Mouse (Mus musculus): ENCODE measurements around the gene Kcnq2. TPM values are rescaled to one million over a fixed set of nuclear protein-coding genes. Genes with fewer than 3 reads are reported as not detected.

Gene Kcnq2
- total RNA-seq, 2 experiments from 2014 or later: 0.29 TPM; not detected in 1

DNA sequence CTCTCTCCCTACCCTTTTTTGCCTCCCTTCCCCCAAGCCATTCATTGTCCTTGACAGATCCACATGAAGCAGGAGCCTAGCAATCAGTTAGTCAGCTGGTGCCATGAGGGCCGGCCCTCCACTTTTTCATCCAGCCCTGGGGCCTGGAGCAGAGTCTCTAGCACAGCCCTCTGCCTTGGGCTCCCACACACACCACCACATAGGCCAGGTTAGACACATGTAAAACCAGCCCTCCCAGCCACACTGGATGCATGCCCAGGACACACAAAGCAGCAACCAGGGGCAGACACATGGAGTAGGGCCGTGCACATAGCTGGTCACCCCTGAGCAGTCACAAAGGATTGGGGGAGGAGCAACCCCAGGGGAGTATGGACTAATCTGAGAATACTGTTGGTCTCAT, 32.9 kb downstream of the Kcnq2 start:
- DNase-seq: no peak

DNA sequence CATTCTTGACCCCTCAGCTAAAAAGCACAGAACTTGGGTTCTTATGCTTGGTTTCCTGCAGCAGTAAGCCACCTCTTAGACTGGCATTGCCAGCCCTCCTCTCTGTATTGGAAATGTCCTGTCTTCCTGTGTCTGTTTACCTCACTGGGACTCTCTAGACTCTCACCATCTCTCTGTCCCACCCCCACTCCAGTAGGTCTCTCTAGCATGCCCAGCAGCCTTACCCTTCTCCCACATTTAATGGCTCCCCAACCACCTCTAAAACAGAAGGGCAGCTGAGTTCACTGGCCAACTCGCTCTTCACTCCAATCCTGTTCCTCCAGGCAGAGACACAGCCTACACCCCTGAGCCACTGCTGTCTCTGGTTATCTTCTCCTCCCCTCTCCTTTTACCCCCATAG, 33.5 kb downstream of the Kcnq2 start:
- DNase-seq: no peak

DNA sequence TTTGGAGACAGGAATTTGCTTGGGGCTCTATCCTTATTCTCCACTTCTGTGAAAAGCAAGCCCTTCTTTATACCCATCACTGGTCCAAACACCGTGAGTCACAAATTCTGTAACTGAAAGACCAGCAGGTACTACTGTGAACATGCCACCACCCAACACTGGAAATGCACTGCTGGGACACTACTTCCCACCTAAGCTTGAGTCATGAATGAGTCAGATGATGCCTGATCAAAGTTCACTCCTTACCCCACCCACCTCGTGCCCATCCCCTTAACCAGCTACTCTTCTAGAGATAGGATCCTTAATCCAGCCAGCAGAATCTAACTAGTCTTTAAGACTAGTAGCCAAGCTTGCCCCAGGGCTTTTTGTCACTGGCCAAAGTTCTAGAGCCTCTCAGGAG, 35.0 kb downstream of the Kcnq2 start:
- no peak for DNase-seq

DNA sequence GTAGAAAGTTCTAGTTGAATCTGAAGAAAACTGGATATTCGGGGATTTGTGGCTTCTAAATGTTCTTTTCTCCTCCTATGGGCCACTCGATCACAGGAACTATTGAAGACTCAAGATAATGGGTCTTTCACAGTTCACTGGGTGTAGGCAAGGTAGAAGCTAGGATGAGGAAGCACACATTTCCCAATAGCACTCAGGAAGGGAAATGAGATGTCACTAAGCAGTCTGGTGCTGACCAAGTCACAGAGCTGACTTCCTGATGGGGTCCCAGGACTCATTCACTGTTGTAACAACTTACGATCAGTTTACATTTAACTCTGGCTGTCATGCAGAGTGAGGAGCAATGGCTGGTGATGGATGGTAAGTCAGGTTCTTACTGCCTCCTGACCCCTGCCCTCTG, 45.0 kb downstream of the Kcnq2 start:
- DNase-seq: no peak

DNA sequence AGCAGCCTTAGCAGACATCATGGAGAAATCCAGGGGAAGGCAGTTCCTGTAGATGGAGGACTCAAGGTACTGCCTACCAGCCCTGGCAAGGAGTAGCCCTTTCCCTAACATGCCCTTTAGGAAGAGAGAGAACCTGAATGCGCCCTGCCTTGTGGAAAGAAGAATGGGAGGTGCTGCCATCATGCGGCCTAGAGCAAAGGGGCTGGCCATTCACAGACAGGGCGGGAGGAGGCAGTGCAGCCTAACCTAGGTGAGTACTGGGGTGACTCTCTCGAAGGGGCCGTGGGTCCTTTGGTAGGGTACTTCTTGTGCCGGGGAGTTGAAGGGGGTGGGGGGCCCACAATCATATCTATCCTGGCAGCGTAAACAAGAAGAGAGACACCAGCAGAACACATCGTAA, 50.1 kb downstream of the Kcnq2 start:
- no peak for DNase-seq

DNA sequence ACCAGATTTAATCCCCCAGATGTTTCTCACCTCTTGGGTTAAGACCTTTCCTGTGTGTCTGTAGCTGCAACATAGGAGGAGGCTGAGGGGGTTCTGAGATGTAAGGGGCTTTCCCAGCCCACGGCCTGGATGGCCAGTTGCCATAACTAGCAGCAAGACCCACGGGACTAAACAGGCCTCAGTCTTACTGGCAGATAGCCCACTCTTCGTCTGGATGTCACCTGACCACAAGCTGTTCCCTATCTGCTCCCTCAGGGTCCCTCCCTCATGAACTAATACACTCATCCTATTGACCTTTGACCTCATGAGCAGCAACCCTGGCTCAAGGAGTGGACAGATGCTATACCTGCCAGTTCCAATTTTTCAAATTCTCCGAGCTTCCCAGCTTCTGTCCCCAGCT, 51.2 kb downstream of the Kcnq2 start:
- no peak for DNase-seq

DNA sequence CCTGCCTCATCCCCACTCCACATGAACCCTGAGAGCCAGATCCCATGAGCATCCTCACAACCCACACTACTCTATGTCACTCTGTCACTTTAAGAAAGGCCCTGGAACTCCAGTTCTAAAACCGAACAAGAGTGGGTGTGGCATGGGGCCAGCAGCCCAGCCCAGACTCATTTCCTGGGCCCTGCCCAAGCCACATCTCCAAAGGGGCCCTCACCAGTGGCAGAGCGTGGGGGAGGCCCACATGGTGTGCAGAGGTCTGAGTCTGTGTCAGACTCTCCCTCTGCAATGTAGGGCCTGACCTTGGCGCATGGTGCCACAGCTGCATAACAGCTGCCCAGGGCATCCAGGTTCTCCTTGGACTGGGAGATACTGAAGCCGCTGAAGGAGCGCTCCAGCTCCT, 54.2 kb downstream of the Kcnq2 start:
- DNase-seq: peak; percentile 44

DNA sequence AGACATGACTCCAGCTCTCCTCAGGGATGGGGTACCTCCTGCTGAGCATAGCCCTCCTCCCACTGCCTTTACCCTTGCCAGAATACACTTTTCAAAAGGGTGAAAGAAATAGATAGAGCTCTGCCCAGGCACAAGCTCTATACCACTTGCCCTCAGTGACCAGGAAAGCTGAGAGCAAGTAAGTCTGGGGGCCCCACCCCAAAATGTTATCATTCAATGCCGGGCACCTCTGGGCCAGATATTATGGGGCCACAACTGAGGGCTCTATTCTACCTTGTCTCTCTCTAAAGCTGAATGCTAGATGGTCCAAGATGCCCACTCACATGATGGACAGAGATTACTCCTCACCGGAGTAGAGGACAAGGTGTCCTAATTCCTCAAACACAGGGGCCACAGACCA, 55.6 kb downstream of the Kcnq2 start:
- DNase-seq: no peak

DNA sequence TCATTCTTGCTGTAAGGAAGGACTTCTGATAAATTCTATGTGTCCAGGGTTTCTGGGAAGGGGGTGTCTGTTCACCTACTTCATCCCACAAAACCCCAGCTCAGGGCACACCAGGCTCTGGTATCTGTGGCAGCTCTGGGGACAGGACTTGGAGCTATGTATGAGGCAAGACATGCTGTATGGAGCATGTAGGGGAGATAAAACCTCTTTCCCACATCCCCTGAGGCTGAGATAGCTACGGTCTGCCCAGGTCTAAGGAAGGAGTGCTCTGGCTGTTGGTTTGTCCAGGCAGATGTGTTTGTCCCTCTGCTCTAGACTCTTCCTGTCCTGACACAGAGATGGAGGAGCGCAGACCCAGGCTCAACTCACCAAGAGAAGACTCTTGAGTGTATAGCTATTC, 56.2 kb downstream of the Kcnq2 start:
- no peak for DNase-seq

DNA sequence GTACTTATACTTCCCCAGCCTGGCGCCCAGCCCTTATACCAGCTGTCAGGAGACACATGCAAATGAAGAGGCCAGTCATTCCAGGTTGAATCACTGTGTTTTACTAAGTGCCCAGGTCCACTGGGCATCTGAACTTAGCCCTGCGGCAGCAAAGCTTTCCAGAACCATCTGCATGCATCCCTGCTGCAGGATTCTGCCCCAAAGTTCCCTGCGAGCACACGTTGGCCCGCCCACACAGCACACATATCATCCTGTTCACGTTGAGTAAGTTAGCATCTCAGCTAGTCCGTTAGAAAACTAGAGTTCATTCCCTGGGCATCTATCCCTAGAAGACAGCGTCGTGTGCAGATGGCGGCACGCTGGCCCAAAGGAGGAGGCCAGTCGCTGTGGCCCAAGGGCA, 59.6 kb downstream of the Kcnq2 start:
- DNase-seq: no peak

DNA sequence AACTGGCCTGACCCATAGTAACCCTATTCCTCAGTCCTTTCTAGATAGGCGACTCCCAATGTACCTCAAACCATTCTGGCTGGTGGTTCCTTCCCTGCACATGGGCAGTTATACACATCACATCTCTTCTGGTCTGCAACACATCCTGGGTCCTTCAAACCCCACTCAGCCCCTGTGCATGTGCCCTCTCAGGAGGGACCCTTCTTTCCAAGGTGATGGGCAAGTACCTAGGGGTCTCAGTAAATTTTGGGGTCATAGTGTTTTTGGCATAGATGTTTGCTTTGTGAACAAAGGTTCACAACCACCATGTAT, 62.7 kb downstream of the Kcnq2 start:
- no peak for DNase-seq

DNA sequence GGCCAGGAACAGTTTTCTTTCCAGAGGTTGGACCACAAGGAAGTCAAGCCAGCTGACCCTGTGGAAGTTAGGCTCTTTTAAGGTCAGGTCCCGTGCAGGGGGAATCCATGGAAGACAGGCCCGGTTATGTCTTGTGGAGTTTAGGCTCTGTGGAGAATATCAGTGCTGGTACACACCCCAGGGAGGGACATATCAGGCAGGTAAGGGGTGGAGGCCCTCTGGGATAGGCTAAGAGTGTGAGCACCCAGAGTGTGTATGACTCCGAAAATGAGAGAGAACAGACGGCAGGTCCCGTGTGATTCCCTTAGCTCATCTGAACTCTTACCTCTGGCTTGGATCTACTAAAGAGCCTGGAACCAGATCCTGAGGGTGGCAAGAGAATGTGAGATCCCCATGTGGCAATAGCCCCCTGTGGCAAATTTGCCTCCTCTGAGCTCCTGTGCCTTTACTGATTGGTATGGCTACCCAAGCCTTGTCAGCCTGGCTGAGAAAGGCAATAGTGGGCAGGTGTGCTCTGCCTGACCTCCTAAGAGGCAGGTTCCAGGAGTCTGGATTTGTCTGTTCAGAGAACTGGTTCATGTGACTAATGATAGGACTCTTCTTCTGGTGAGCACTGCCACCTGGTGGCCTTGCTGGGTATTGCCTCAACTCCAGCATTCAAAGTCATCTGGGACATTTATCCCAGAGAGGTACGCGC, 63.2 kb downstream of the Kcnq2 start:
- DNase-seq: peak; percentile 86

DNA sequence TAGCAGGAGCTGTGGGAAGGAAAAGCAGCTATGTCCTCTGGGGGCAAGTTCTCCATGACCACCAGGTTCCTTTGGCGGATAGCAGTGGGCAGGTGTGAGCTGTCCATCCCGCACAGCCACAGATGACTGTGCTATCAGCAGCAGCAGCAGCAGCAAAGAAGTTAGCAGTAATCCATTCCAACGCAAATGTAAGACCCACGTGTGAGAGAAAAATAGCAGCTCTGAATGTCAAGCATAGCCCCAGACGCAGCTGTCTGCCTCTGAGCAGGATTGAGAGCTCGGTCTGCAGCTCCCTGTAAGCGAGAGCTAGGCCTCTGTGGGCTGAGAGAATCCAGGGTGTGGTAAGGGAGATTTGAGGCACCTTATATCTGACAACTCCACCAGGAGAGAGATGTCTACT, 65.0 kb downstream of the Kcnq2 start:
- no peak for DNase-seq

DNA sequence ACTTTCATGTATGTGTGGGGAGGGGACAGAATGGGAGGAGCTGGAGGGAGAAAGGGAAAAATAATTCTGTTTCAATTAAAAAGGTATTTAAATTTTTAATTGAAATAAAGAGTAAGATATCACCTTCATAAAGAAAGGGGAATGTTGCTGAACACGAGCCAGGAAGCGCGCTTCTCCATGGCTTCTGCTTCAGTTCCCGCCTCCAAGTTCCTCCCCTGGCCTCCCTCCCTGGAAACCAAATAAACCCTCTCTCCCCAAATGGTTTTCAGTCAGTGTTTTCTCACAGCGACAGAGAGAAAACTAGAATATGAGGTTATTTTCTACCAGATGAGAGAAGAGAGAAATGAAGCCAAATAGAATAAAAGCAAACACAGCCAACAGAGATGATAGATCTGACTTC, 66.6 kb downstream of the Kcnq2 start:
- no peak for DNase-seq

DNA sequence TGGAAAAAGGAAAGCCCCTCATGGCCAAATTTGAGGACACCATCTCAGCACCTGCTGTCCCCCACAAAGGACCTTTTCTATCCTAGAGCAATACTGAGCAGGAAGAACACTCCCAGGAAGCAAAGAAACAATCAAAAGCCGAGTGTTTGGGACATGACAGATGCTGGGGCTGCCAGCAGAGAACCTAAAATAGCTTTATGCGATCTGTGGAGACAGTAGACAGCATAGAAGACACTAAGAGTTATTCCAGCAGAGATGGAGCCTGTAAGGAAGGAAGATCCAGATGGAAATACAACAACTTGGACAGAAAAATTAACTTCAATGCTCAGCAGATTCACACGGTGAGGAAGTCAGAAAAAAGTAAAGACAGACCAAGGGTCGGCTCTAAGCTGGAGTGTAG, 69.3 kb downstream of the Kcnq2 start:
- no peak for DNase-seq

DNA sequence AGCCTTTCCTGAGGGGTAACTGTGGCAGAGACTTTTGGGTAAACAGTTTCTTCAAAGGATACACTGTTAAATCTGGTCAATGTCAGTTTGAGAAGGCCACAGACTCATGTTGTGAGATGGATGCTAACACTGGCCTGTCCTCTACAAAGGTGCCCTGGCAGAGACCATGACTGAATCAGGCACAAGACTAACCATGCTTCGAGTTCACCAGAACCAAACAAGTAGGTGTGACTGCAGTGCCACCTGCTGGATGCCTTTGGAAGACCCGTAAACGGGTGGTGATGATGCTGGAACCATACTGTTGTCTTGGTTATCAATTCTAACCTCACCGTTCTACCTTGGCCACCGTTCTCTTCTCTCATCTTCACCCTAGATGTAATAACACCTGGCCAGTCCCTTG, 75.0 kb downstream of the Kcnq2 start:
- peak; percentile 87 for DNase-seq

DNA sequence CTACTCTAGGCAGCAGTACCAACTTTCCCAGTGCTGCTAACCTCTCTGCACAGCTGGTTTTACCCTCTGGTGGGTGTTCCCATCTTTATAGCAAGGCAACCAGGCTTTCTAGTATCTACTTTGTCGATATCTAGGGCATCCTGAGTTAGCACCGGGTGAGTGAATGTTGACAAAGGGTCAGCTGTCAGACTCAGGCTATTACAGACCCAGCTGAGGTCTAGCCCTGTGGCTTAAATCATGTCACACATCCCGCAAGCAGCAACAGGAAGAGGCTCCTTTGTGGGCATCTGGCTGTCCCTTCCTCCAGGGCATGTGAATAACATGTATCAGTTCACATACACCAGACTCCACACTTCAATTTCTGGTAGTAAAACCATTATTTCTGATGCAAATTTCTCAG, 76.9 kb downstream of the Kcnq2 start:
- DNase-seq: no peak

DNA sequence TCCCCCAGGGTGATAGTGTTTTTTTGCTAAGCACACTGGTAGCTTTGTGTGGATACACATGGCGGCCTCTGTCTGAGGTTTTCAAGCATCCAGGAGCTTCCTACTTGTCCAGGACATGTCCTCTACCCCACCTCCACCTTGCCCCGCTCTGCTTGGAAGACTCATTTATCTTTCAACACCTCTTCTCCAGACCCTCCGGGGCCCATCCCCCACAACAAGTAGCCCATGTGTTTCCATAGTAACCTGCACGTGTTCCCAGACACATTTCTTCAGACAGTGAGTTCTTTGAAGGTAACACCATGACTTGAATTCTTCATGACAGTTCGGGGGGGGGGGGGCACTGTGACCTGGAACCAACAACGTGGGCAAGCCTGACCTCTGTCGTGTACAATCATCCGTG, 77.8 kb downstream of the Kcnq2 start:
- DNase-seq: no peak

DNA sequence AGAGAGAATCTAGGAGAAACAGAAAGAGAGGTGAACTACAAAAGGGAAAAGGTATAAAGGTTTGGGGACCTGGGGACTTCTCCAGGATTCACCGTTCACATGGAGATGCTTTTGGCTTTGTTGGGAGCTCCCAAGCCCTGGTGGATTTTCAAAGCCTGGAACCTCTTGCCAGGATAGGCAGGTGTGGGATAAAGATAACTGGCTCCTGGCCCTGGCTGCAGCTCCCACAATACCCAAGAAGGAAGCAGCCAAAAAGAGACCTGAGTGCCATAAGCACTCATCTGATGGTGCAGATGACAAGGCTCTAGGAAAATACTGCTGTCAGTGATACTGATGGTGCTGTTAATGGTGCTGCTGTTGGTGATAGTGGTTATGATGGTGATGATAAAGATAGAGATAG, 82.9 kb downstream of the Kcnq2 start:
- DNase-seq: no peak

DNA sequence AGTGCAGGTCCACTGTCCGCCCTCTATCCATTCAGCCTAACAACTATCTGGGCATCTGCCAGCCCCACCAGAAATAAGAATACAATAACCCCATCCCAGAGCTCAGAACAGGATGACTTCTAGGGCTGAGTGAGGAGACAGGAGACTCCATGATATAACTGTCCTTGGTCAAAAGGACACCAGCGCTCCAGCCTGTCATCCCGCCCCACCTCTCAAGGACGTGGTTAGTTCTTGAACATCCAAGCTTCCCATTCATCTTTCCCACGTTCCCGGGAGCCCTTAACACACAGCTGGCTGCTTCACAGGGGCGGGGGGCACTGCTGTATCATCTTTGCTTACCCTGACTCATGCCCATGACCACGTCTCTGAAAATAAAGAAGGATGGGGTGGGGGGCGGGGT, 86.1 kb downstream of the Kcnq2 start:
- DNase-seq: no peak

DNA sequence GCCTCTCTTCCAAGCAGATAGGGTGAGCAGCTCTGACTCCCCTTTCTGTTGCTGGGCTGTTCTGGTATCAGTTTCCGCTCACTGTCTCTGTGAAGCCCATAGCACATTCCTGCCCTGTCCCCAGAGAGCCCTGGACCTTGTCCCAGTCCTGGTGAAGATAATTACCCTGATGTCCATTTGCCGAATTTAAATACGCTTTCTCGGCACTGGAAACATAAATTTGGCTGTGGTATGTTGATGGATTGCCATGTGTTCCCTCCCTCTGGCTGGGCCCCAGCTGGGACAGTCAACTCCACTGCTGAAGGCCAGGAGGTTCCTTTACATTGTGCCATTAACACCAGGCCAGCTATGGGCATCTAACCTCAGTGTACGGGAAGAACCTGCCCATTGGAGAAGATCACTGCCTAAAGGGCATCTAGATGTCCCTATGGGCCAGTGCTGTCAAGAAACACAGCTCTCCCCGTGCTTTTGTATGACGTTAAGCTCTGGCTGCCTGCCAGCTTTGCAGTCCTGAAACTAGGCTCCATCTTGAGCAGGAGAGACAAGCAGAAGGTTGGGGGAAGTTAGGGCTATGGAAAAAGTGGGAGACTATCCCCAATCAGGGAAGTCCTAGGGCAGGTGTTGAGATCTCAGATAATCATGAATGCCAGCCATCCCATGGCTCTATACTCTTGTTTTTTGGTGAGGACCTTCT, 86.7 kb downstream of the Kcnq2 start:
- DNase-seq: peak; percentile 39

DNA sequence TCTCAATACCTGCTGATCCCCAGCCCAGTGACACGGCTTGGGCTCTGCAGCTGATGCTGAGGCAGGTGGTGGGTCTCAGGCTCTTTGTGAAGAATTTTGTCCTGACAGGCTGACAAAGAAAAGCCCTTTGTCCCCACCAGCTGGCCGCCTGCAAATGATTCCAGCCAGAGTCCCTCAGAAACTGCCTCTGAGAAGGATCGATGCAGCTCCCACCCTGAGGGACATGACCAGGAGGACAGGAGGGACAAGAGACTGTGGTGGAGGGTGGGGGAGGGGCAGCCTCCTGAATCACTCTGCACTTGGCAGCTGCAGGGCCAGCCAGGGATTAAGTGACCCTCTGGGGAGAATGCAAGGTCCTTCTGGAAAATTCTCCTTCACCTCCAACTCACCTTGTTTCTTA, 91.1 kb downstream of the Kcnq2 start:
- DNase-seq: no peak

DNA sequence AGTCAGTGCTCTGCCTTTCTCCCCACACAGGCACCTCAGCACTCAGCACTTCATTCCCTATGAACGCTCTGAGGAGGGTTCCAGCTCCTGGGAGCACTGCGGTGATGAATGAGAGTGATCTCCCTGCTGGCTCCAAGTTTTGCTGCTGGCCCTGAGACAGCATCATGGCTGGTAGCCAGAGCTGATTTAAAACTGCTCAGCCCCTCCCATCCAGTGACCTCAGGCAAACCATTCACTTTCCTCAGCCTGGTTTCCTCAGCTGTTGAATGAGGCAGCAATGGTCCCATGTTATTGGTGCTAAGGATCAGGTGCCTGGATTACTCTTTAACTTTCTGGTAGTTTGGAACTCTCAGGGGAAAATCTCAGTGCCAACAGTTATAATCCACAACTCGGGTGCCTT, 91.7 kb downstream of the Kcnq2 start, which contains the start of gene Chrna4:
Gene Chrna4, minus strand, starts transcription at position 110 of the 400 bp plus-strand sequence.
- peak; percentile 51 for DNase-seq

DNA sequence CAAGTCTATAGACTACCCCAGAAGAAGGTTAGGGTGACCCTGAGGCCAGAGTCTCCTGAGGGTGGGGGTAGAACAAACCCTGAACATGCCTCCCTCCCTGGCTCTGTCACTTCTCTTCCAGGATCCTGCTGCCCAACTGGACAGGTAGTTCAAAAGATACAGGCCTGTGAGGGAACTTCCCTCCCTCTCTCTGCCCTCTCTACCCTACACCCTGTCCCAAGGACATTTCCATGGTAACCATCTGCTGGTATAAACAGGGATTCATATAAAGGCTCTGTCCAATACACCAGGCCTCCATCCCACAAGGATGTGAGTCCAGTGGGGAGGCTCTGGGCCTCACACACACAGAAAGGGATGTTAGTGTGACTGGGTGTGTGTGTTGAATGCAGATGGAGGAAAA, 92.7 kb downstream of the Kcnq2 start:
- no peak for DNase-seq

DNA sequence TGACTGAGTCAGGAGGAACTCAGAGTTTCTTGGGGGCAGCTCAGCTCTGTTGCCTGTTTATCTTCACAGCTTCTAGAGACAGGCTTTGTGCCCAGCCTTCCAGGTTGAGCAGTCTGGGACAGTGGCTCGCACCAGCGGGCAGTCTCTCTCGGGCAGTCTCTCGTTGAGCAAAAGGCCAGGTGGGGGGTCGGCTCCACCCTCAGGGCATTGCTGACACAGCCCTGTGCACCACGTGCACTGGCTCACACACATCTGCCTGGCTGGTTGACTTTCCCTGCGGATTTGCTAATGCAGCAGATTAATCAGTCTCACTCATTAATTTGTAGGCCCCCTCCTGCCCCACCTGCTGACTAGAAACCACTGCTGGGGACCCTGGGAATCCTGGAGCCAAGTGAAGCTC, 93.2 kb downstream of the Kcnq2 start:
- no peak for DNase-seq

Measured in heart, postnatal 4 days (tissue).